Mouse (Mus musculus) layer of hippocampus, postnatal 36 days (tissue): Measurements from ENCODE around the gene Actr5. TPM values are rescaled to one million over a fixed set of nuclear protein-coding genes. Genes with fewer than 3 reads are reported as not detected.

ENCODE experiments used
- microRNA-seq, 2 experiments: library from miRNA; unstranded; fragments of <30 nt; microRNA quantifications; one replicate each; pipeline ENCODE4 v1.2.0; 2021
- total RNA-seq, 2 experiments: library from RNA; stranded (reverse); gene quantifications; 2 replicates each; pipeline ENCODE4 v1.2.3; 2021

Gene Actr5
- total RNA-seq, 2 experiments from 2014 or later = 9.9 to 13.1 TPM

Small RNA genes lying within 50 kb of the gene (microRNA-seq; reads per million reads assigned to microRNA genes)
- gene Mir3474 = 4.4 to 4.8 reads per million in 2 experiments

Other genes with a start within 250 kb of the Actr5 start
- gene Snhg11, start 249.2 kb upstream of the Actr5 start, total RNA-seq = 100 to 1,000 TPM; 527 to 578 TPM
- 10 to 100 TPM; 96.9 to 98.7 TPM for gene Ralgapb, start 215.0 kb upstream of the Actr5 start, total RNA-seq
- not detected for gene Adig, start 122.3 kb upstream of the Actr5 start, total RNA-seq
- gene Arhgap40, start 112.1 kb upstream of the Actr5 start, total RNA-seq = not detected
- 10 to 100 TPM; 65.9 to 69.9 TPM for gene Slc32a1, start 14.1 kb upstream of the Actr5 start, total RNA-seq
- 100 to 1,000 TPM; 135 to 156 TPM for gene Ppp1r16b, start 40.5 kb downstream of the Actr5 start, total RNA-seq
- gene Fam83d, start 143.2 kb downstream of the Actr5 start, total RNA-seq = 1 to 10 TPM; 4.4 to 5.4 TPM
- gene Dhx35, start 169.9 kb downstream of the Actr5 start, total RNA-seq = 10 to 100 TPM; 14.6 to 21.0 TPM